Mouse (Mus musculus) liver, adult 2 months (tissue): ENCODE data around the gene Gabrd. TPM values are rescaled to one million over a fixed set of nuclear protein-coding genes. Genes with fewer than 3 reads are reported as not detected.
"Not testable (repeated sequence)": the region's sequence is repeated elsewhere in the genome, so short reads cannot be mapped to it uniquely, and the experiment has no call there.

ENCODE experiments used
- DNase-seq: peaks from one replicate; pipeline ENCODE4 v3.0.0-alpha.2; 2011; ENCODE audit warnings: low read depth, low spot score; ENCODE audit errors: extremely low read depth
- H3K27ac ChIP-seq: fragments of 200-500 bp; replicated peaks from 2 replicates; pipeline ENCODE4 v1.5.1; 2012; ENCODE audit warnings: low read depth, mild to moderate bottlenecking, control low read depth, inconsistent platforms, low read length; ENCODE audit not compliant: insufficient read depth
- H3K27me3 ChIP-seq: fragments of 200-500 bp; 2 replicates; pipeline ENCODE4 v1.6.1; 2012; ENCODE audit warnings: mild to moderate bottlenecking, moderate library complexity, low read length, inconsistent platforms; ENCODE audit not compliant: control insufficient read depth, insufficient read depth
- H3K36me3 ChIP-seq: fragments of 200-500 bp; 2 replicates; pipeline ENCODE4 v1.6.1; 2012; ENCODE audit warnings: low read length, inconsistent platforms; ENCODE audit not compliant: control insufficient read depth, insufficient read depth
- H3K4me1 ChIP-seq: fragments of 200-500 bp; 2 replicates; pipeline ENCODE4 v1.6.1; 2011; ENCODE audit warnings: low read length; ENCODE audit not compliant: control insufficient read depth, insufficient read depth
- H3K4me3 ChIP-seq: fragments of 200-500 bp; 2 replicates; pipeline ENCODE4 v1.5.1; 2011; ENCODE audit warnings: low read depth, mild to moderate bottlenecking, control low read depth, low read length, moderate library complexity; ENCODE audit not compliant: insufficient read depth
- H3K79me2 ChIP-seq: fragments of 200-500 bp; 2 replicates; pipeline ENCODE4 v1.6.1; 2012; ENCODE audit warnings: inconsistent platforms, mild to moderate bottlenecking, low read length, moderate library complexity; ENCODE audit not compliant: control insufficient read depth, insufficient read depth
- H3K9ac ChIP-seq: fragments of 200-500 bp; 2 replicates; pipeline ENCODE4 v1.6.1; 2012; ENCODE audit warnings: low read depth, mild to moderate bottlenecking, control low read depth, inconsistent platforms, low read length
- CTCF ChIP-seq: fragments of 200-500 bp; IDR thresholded peaks from 2 replicates; pipeline ENCODE4 v1.5.1; 2011; ENCODE audit warnings: low read depth, low read length, control low read depth
- POLR2A ChIP-seq: fragments of 200-500 bp; IDR thresholded peaks from 2 replicates; pipeline ENCODE4 v1.6.1; 2011; ENCODE audit warnings: low read length, control low read depth; ENCODE audit not compliant: insufficient read depth; ENCODE audit errors: extremely low read depth
- WGBS: fragments of 180-500 bp; shearing (Covaris S2); methylation state at CpG from one replicate; pipeline ENCODE4 v1.1.7; 2018; 5-methylcytosine and 5-hydroxymethylcytosine counted together
- polyA plus RNA-seq: library from polyadenylated mRNA; depleted of rRNA; stranded (reverse); fragments of >200 nt; gene quantifications from 2 replicates; pipeline ENCODE4 v1.2.3, GENCODE M21; 2012
- total RNA-seq: library from RNA; depleted of rRNA; stranded (reverse); fragments of >200 nt; gene quantifications from 2 replicates; pipeline ENCODE4 v1.2.3, GENCODE M21; 2014

The Gabrd gene
- total and polyA plus RNA-seq, 2 experiments = under 0.01 to 0.11 TPM

GRCm38 (mm10) chr4:155426272-155426671 lies 28.4 kb upstream of the Gabrd start:
- Histone ChIP-seq H3K4me1 (no peaks in the 10 kb centered on the region), H3K36me3 (no peaks in the 10 kb centered on the region), H3K4me3 (no peak overlapping the region), H3K79me2 (no peaks in the 10 kb centered on the region), H3K9ac (no peak overlapping the region), H3K27ac (no peak overlapping the region), H3K27me3 (no peaks in the 10 kb centered on the region)
- WGBS = 78% methylated on average over 6 of the region's 6 CpGs
- DNase-seq = no peak
- TF ChIP-seq POLR2A (no peak), CTCF (no peak)

- no peak overlapping the region for H3K27ac ChIP-seq
- DNase-seq = no peak
- H3K36me3 ChIP-seq = no peaks in the 10 kb centered on the region
- no peaks in the 10 kb centered on the region for H3K27me3 ChIP-seq
- H3K4me3 ChIP-seq = no peak overlapping the region
- H3K9ac ChIP-seq = no peak overlapping the region
- WGBS = 83% methylated on average over 5 of the region's 5 CpGs
- no peaks in the 10 kb centered on the region for H3K4me1 ChIP-seq
- H3K79me2 ChIP-seq = no peaks in the 10 kb centered on the region
- TF ChIP-seq POLR2A (no peak), CTCF (no peak)
These were observed 26.1 kb upstream of the Gabrd start for GRCm38 (mm10) chr4:155423988-155424387.

- WGBS = 73% methylated on average over 23 of the region's 30 CpGs
- not testable (repeated sequence) for H3K9ac ChIP-seq, H3K4me1 ChIP-seq, H3K36me3 ChIP-seq, H3K79me2 ChIP-seq, H3K4me3 ChIP-seq, H3K27me3 ChIP-seq
- H3K27ac ChIP-seq = 0 out of 2 replicates have a peak overlapping the region, but pooled peaks have one; percentile 7
- DNase-seq = peak; percentile 7
These were observed 23.8 kb upstream of the Gabrd start for GRCm38 (mm10) chr4:155421412-155422370.

- Histone ChIP-seq H3K27me3 (no peaks in the 10 kb centered on the region), H3K79me2 (no peaks in the 10 kb centered on the region), H3K9ac (no peak overlapping the region), H3K4me3 (no peak overlapping the region), H3K27ac (no peak overlapping the region), H3K4me1 (no peaks in the 10 kb centered on the region), H3K36me3 (no peaks in the 10 kb centered on the region)
- TF ChIP-seq POLR2A (no peak), CTCF (no peak)
- 86% methylated on average over 3 of the region's 3 CpGs for WGBS
- DNase-seq = no peak
These were observed 22.2 kb upstream of the Gabrd start for GRCm38 (mm10) chr4:155420137-155420536.

- WGBS = 65% methylated on average over 9 of the region's 9 CpGs
- DNase-seq = no peak
- no peak for TF ChIP-seq CTCF
- TF ChIP-seq POLR2A = no peak
- Histone ChIP-seq H3K27me3 (no peaks in the 10 kb centered on the region), H3K9ac (no peak overlapping the region), H3K79me2 (no peaks in the 10 kb centered on the region), H3K27ac (no peak overlapping the region), H3K4me3 (no peak overlapping the region), H3K36me3 (no peaks in the 10 kb centered on the region), H3K4me1 (no peaks in the 10 kb centered on the region)
These were observed 16.8 kb upstream of the Gabrd start for GRCm38 (mm10) chr4:155414656-155415235.
